Mouse (Mus musculus) stomach, embryonic 14.5 days (tissue): ENCODE data around the gene Ptcd2. TPM values are rescaled to one million over a fixed set of nuclear protein-coding genes. Genes with fewer than 3 reads are reported as not detected.

Experiments
- ATAC-seq: fragments of 200-750 bp; cut with Nextera tagmentation; 2 replicates; pipeline ENCODE4 v1.8.0; 2017; ENCODE audit warnings: low read depth, moderate TSS enrichment; ENCODE audit not compliant: insufficient number of reproducible peaks, insufficient read depth, low FRiP score
- H3K27ac ChIP-seq: fragments of 300-500 bp; sonication (generic); 2 replicates; pipeline ENCODE4 v1.5.1; 2014; ENCODE audit warnings: mild to moderate bottlenecking, low read length, moderate library complexity, mixed read lengths
- H3K27me3 ChIP-seq: fragments of 300-500 bp; sonication (generic); 2 replicates; pipeline ENCODE4 v1.6.1; 2014; ENCODE audit warnings: low read length, control low read depth, mixed read lengths; ENCODE audit not compliant: control insufficient read depth, insufficient read depth
- H3K36me3 ChIP-seq: fragments of 300-500 bp; sonication (generic); 2 replicates; pipeline ENCODE4 v1.6.1; 2014; ENCODE audit warnings: mild to moderate bottlenecking, control low read depth, low read length, moderate library complexity, mixed read lengths; ENCODE audit not compliant: control insufficient read depth, insufficient read depth
- H3K4me1 ChIP-seq: fragments of 300-500 bp; sonication (generic); 2 replicates; pipeline ENCODE4 v1.6.1; 2014; ENCODE audit warnings: low read length, control low read depth, mixed read lengths; ENCODE audit not compliant: control insufficient read depth, insufficient read depth
- H3K4me2 ChIP-seq: fragments of 300-500 bp; sonication (generic); replicated peaks from 2 replicates; pipeline ENCODE4 v1.6.1; 2014; ENCODE audit warnings: low read depth, low read length, control low read depth
- H3K4me3 ChIP-seq: fragments of 300-500 bp; sonication (generic); 2 replicates; pipeline ENCODE4 v1.5.1; 2014; ENCODE audit warnings: low read depth, low read length, control low read depth
- H3K9ac ChIP-seq: fragments of 300-500 bp; sonication (generic); replicated peaks from 2 replicates; pipeline ENCODE4 v1.6.1; 2014; ENCODE audit warnings: low read depth, mild to moderate bottlenecking, control low read depth, low read length, moderate library complexity, mixed read lengths
- H3K9me3 ChIP-seq: fragments of 300-500 bp; sonication (generic); 2 replicates; pipeline ENCODE4 v1.6.1; 2016; ENCODE audit warnings: low read depth, low read length, control low read depth; ENCODE audit not compliant: control insufficient read depth
- WGBS: fragments of 180-500 bp; shearing (Covaris S2); extraction: QIAGEN DNeasy Blood & Tissue Kit; methylation state at CpG from one replicate; pipeline ENCODE4 v1.1.7; 2014; 5-methylcytosine and 5-hydroxymethylcytosine counted together
- polyA plus RNA-seq: library from polyadenylated mRNA; unstranded; fragments of >200 nt; fragmentation: Nextera tagmentation; extraction: Ambion mirVana; gene quantifications from 2 replicates; pipeline ENCODE4 v1.2.1, GENCODE M21; 2014

Ptcd2 gene
- polyA plus RNA-seq, 1 experiment from 2014 or later: 44.7 TPM

DNA sequence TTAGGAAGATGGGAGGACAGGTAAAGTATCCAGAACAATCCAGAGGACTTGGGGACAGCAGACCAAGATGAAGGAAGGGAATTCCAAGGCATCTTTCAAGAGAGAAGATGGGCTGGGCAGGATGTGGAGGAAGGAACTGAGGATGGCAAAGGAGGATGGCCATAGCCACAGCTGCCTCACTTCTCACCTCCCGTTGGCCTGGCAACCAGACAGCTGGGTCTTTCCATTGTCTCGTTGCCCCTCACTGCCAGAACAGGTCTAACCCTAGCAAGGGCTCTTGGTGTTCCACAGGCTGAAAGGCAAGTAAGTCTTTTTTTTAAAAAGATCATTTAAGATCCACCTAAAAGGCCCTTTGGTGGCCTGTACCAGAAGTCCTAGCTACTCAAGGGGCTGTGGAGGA is 59.3 kb downstream of the Ptcd2 start:
- Histone ChIP-seq H3K9ac (no peak overlapping the region), H3K27me3 (no peaks in the 10 kb centered on the region), H3K4me3 (no peak overlapping the region), H3K4me1 (no peaks in the 10 kb centered on the region), H3K27ac (no peak overlapping the region), H3K9me3 (no peaks in the 10 kb centered on the region), H3K36me3 (no peaks in the 10 kb centered on the region), H3K4me2 (no peak overlapping the region)
- 56% methylated on average over 2 of the region's 2 CpGs for WGBS
- no peak for ATAC-seq

DNA sequence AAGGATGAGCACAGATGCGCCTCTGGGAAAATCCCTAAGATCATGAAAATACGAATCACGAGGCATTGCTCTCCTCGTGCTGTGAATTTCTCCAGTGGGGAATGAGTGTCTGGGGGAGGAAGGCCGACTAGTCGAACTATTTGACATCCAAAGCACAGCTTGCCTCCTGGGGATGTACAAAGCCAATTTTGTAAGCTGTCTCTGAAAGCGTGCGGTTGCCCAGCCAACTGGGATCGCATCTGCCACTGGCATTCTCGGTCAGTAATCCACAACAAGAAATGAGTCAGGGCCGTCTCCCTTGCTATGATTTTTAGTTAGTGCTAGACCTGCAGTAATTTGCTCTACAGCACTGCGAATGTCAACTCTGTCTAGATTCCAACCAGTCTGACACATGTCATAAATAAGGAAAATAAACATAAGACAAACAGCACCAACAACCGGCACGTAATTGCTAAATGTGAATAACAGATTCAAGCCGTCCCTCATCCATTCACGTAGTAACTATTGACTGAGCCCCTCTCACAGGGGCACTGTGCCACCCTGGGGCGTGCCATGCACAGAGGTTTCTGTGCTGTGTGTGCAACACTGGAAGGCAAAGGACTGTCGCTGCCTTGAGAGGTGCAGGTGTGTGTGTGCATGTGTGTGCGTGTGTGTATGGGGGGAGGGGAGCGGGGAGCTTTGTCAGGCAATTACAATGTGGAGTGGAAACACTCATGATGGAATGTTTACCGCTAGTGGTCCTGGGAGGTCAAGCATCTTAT is 59.9 kb downstream of the Ptcd2 start:
- Histone ChIP-seq H3K27ac (no peak overlapping the region), H3K4me3 (no peak overlapping the region), H3K36me3 (no peaks in the 10 kb centered on the region), H3K4me2 (no peak overlapping the region), H3K9ac (no peak overlapping the region), H3K4me1 (no peaks in the 10 kb centered on the region), H3K27me3 (no peaks in the 10 kb centered on the region), H3K9me3 (no peaks in the 10 kb centered on the region)
- ATAC-seq: no peak
- 87% methylated on average over 21 of the region's 21 CpGs for WGBS

DNA sequence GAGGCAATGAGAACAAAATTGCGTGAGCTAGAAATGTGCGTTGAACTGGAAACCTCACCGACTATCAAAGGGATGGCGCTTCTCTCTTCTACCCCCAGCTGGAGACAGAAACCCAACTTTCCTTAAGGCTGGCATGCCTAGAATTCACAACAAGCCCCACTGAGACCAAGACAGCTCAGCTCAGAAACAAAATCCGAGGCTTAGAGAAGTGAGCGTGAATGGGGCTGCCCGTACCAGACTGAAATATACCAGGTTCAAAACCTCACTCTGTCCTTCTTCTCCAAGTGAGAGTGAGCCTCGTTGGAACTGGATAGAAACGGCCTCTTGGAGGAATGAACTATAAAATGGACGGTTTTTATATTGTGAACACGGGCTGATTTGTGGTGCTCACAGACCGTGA is 60.6 kb downstream of the Ptcd2 start:
- H3K9me3 ChIP-seq: no peaks in the 10 kb centered on the region
- no peak overlapping the region for H3K9ac ChIP-seq
- ATAC-seq: no peak
- no peak overlapping the region for H3K27ac ChIP-seq
- no peaks in the 10 kb centered on the region for H3K4me1 ChIP-seq
- no peak overlapping the region for H3K4me2 ChIP-seq
- WGBS: 91% methylated on average over 12 of the region's 12 CpGs
- no peaks in the 10 kb centered on the region for H3K27me3 ChIP-seq
- no peak overlapping the region for H3K4me3 ChIP-seq
- H3K36me3 ChIP-seq: no peaks in the 10 kb centered on the region

DNA sequence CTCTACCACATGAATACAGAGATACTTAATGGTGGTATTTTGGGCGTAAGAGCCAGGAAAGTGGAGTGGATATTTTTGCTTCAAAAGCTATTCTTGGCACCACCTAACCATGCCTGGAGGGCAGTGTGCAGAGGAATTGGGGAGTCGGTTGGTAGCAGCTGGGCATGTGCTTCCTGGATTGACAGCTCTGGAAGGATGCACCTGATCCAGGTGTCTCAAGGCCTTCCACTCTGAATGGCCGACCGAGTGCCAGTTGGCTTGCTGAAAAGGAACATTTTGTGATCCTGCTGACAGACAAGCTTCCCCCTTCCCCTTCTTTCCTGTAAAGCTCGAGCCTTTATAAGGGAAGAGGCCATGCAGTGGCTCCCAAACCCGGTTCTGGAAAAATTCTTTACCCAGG is 61.5 kb downstream of the Ptcd2 start:
- H3K4me3 ChIP-seq: no peak overlapping the region
- 70% methylated on average over 6 of the region's 6 CpGs for WGBS
- no peak for ATAC-seq
- no peaks in the 10 kb centered on the region for H3K36me3 ChIP-seq
- H3K9me3 ChIP-seq: no peaks in the 10 kb centered on the region
- H3K27ac ChIP-seq: no peak overlapping the region; the same call in 1 of the 2 replicates
- no peak overlapping the region for H3K9ac ChIP-seq
- H3K27me3 ChIP-seq: no peaks in the 10 kb centered on the region
- H3K4me1 ChIP-seq: no peaks in the 10 kb centered on the region
- H3K4me2 ChIP-seq: no peak overlapping the region

DNA sequence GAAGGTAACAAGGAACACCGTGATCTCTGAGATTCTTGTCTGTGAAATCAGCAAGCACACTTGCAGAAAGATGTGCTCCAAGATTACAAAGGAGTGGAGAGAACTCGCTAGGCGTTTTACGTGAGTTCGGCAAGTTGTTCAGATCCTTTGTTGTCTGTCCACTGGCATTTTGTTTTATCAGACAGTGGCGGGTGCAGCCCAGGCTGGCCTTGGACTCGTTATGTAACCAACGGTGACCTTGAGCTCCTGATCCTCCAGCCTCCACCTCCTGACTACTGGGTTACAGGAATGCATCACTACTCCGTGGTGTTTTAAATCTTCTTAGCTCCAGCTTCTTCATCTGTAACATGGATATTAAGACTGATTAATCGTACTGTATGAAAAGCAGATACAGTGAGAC is 65.2 kb downstream of the Ptcd2 start:
- Histone ChIP-seq H3K27me3 (no peaks in the 10 kb centered on the region), H3K9me3 (no peaks in the 10 kb centered on the region), H3K36me3 (no peaks in the 10 kb centered on the region), H3K4me1 (no peaks in the 10 kb centered on the region), H3K4me3 (no peak overlapping the region), H3K4me2 (no peak overlapping the region), H3K27ac (no peak overlapping the region), H3K9ac (no peak overlapping the region)
- no peak for ATAC-seq
- 67% methylated on average over 10 of the region's 10 CpGs for WGBS

DNA sequence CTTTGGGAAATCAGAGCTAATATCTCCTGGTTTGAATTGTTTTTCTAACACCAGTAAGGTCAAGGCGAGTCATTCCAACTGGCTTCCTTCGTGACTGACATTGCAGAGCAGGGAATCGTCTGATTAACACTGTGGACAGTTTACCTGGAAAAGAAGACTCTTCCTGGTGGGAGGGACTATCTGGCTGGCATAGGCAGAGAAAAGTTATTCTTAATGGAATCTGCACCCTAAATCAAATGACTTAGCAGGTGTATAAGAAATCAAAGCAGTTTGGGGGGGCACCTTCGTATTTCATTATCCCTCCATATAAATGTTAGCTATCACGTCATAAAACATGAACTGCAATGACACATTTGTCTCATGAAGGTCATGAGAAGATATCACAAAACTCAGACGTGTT is 66.0 kb downstream of the Ptcd2 start:
- Histone ChIP-seq H3K9me3 (no peaks in the 10 kb centered on the region), H3K36me3 (no peaks in the 10 kb centered on the region), H3K4me2 (no peak overlapping the region), H3K4me1 (no peaks in the 10 kb centered on the region), H3K4me3 (no peak overlapping the region), H3K27ac (no peak overlapping the region), H3K27me3 (no peaks in the 10 kb centered on the region), H3K9ac (no peak overlapping the region)
- 74% methylated on average over 6 of the region's 6 CpGs for WGBS
- no peak for ATAC-seq

DNA sequence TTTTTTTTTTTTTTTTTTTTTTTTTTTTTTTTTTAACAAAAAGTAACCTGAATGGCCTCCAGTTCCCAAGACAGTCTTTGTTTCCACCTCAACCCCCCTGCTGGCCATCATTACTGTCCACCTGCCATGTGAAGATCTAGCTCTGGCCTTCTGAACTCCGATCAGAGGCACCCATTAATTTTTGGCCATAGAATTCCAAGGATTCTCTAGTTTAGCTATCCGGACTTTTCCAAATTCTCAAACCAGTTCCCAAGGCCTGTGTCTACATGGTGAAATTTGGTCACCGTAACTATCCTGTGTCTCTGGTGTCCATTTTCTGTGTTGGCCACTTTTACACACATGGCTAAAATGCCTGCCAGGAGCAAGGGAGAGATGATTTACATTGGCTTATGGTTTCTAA is 67.0 kb downstream of the Ptcd2 start:
- Histone ChIP-seq H3K36me3 (no peaks in the 10 kb centered on the region), H3K4me1 (no peaks in the 10 kb centered on the region), H3K27ac (no peak overlapping the region), H3K9me3 (no peaks in the 10 kb centered on the region), H3K4me3 (no peak overlapping the region), H3K4me2 (no peak overlapping the region), H3K9ac (no peak overlapping the region), H3K27me3 (no peaks in the 10 kb centered on the region)
- 90% methylated on average over 3 of the region's 3 CpGs for WGBS
- ATAC-seq: no peak

DNA sequence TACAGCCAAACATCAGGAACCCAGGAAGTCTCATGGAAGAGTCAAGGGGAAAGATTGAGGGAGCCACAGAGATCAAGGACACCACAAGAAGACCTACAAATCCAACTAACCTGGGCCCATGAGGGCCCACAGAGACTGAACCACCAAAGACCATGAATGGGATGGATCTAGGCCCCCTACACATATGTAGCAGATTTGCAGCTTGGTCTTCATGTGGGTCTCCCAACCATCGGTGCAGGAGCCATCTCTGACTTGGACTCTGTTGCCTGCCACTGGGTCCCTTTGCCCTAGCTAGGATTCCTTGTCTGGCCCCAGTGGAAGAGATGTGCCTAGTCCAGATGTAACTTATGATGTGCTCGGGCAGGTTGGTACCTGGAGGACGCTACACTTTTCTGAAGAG is 72.5 kb downstream of the Ptcd2 start:
- 87% methylated on average over 3 of the region's 3 CpGs for WGBS
- ATAC-seq: no peak

More for the DNA sequence above, 72.5 kb downstream of the Ptcd2 start:
- no peaks in the 10 kb centered on the region for H3K36me3 ChIP-seq
- H3K27ac ChIP-seq: no peak overlapping the region
- H3K27me3 ChIP-seq: no peaks in the 10 kb centered on the region
- no peak overlapping the region for H3K4me2 ChIP-seq
- no peak overlapping the region for H3K4me3 ChIP-seq
- H3K9ac ChIP-seq: no peak overlapping the region
- H3K9me3 ChIP-seq: no peaks in the 10 kb centered on the region
- no peaks in the 10 kb centered on the region for H3K4me1 ChIP-seq
